Mouse (Mus musculus) ES-Bruce4 (cell line): Measurements from ENCODE around the gene Fkbp1b. TPM values are rescaled to one million over a fixed set of nuclear protein-coding genes. Genes with fewer than 3 reads are reported as not detected.

Experiments used
- H3K27ac ChIP-seq: 2 replicates; pipeline ENCODE4 v1.5.1; 2012; ENCODE audit warnings: low read length, inconsistent platforms; ENCODE audit not compliant: insufficient read depth
- H3K27me3 ChIP-seq: 2 replicates; pipeline ENCODE4 v1.6.1; 2012; ENCODE audit warnings: mild to moderate bottlenecking, low read length, inconsistent platforms; ENCODE audit not compliant: control insufficient read depth, poor library complexity, insufficient read depth, severe bottlenecking
- H3K36me3 ChIP-seq: 2 replicates; pipeline ENCODE4 v1.6.1; 2012; ENCODE audit warnings: inconsistent platforms, mild to moderate bottlenecking, low read length, moderate library complexity; ENCODE audit not compliant: control insufficient read depth, poor library complexity, insufficient read depth, severe bottlenecking
- H3K4me1 ChIP-seq: one replicate; pipeline ENCODE4 v1.8.1; 2011; ENCODE audit warnings: low read length; ENCODE audit not compliant: control insufficient read depth, insufficient read depth
- H3K4me3 ChIP-seq: 2 replicates; pipeline ENCODE4 v1.5.1; 2011; ENCODE audit warnings: low read depth, mild to moderate bottlenecking, low read length
- H3K9ac ChIP-seq: 2 replicates; pipeline ENCODE4 v1.6.1; 2012; ENCODE audit warnings: low read depth, mild to moderate bottlenecking, inconsistent platforms; ENCODE audit not compliant: poor library complexity, severe bottlenecking
- H3K9me3 ChIP-seq: replicated peaks from 2 replicates; pipeline ENCODE4 v1.6.1; 2012; ENCODE audit warnings: mild to moderate bottlenecking, low read length, inconsistent platforms; ENCODE audit not compliant: control insufficient read depth, poor library complexity, insufficient read depth, severe bottlenecking
- CTCF ChIP-seq: IDR thresholded peaks from one replicate; pipeline ENCODE4 v1.8.1; 2011; ENCODE audit warnings: low read depth, low read length
- EP300 ChIP-seq: IDR thresholded peaks from 2 replicates; pipeline ENCODE4 v1.6.1; 2011; ENCODE audit warnings: low read depth, low read length; ENCODE audit not compliant: insufficient read depth
- POLR2A ChIP-seq: IDR thresholded peaks from one replicate; pipeline ENCODE4 v1.8.1; 2011; ENCODE audit warnings: low read length; ENCODE audit not compliant: insufficient read depth
- polyA plus RNA-seq: library from polyadenylated mRNA; stranded (reverse); fragments of >200 nt; gene quantifications from 2 replicates; pipeline ENCODE4 v1.2.4, GENCODE M21; 2011; ENCODE audit warnings: low read depth; ENCODE audit not compliant: missing spikeins, insufficient read depth, insufficient read length

The Fkbp1b gene
- polyA plus RNA-seq, 1 experiment = 17.3 TPM

- Histone ChIP-seq H3K27me3 (no peaks in the 10 kb centered on the region), H3K4me3 (no peak overlapping the region), H3K9me3 (peaks cover 10% of the 10 kb centered on the region), H3K9ac (no peak overlapping the region), H3K27ac (no peak overlapping the region), H3K4me1 (no peaks in the 10 kb centered on the region), H3K36me3 (no peaks in the 10 kb centered on the region)
- TF ChIP-seq POLR2A (no peak), EP300 (no peak), CTCF (no peak)
Measured at GRCm38 (mm10) chr12:4784466-4784865, 56.9 kb downstream of the Fkbp1b start.

GRCm38 (mm10) chr12:4783598-4783997 lies 57.8 kb downstream of the Fkbp1b start:
- no peak for TF ChIP-seq EP300
- no peak for TF ChIP-seq POLR2A
- no peak for TF ChIP-seq CTCF
- Histone ChIP-seq H3K9me3 (peaks cover 10% of the 10 kb centered on the region), H3K36me3 (no peaks in the 10 kb centered on the region), H3K4me3 (no peak overlapping the region), H3K4me1 (no peaks in the 10 kb centered on the region), H3K27me3 (no peaks in the 10 kb centered on the region), H3K9ac (no peak overlapping the region), H3K27ac (no peak overlapping the region)

Other genes starting within 250 kb of the Fkbp1b start
- gene Itsn2, start 249.0 kb downstream of the Fkbp1b start, polyA plus RNA-seq = 35.3 and 40.8 TPM in 2 replicates
- gene Gm3625, start 248.7 kb downstream of the Fkbp1b start, polyA plus RNA-seq = not detected in 2 replicates
- gene Fam228a, start 103.2 kb downstream of the Fkbp1b start, polyA plus RNA-seq = 1.3 TPM in 1 of 2 replicates, not detected in the other
- gene Pfn4, start 72.6 kb downstream of the Fkbp1b start, polyA plus RNA-seq = 0.44 and 1.2 TPM in 2 replicates
- 4.7 and 6.9 TPM in 2 replicates for gene Fam228b, start 72.3 kb downstream of the Fkbp1b start, polyA plus RNA-seq
- 183 and 208 TPM in 2 replicates for gene Sf3b6, start 24.0 kb downstream of the Fkbp1b start, polyA plus RNA-seq
- gene Wdcp, start 1.7 kb upstream of the Fkbp1b start, polyA plus RNA-seq = 25.4 and 26.9 TPM in 2 replicates
- gene Mfsd2b, start 32.8 kb upstream of the Fkbp1b start, polyA plus RNA-seq = 2.2 and 3.1 TPM in 2 replicates
- gene Ubxn2a, start 66.1 kb upstream of the Fkbp1b start, polyA plus RNA-seq = 50.3 and 69.4 TPM in 2 replicates
- gene Atad2b, start 75.8 kb upstream of the Fkbp1b start, polyA plus RNA-seq = 28.7 and 34.1 TPM in 2 replicates